Mouse (Mus musculus) hindbrain, postnatal 0 days (tissue): ENCODE data around the gene Ptpdc1. TPM values are rescaled to one million over a fixed set of nuclear protein-coding genes. Genes with fewer than 3 reads are reported as not detected.

Source experiments
- ATAC-seq: fragments of 200-750 bp; cut with Nextera tagmentation; 2 replicates; pipeline ENCODE4 v1.8.0; 2017; ENCODE audit warnings: mild to moderate bottlenecking, moderate TSS enrichment, moderate library complexity
- DNase-seq: peaks from one replicate; pipeline ENCODE4 v3.0.0-alpha.2; 2015; ENCODE audit warnings: low spot score
- H3K27ac ChIP-seq: fragments of 300-500 bp; sonication (generic); 2 replicates; pipeline ENCODE4 v1.5.1; 2014; ENCODE audit warnings: mild to moderate bottlenecking
- H3K27me3 ChIP-seq: fragments of 300-500 bp; sonication (generic); 2 replicates; pipeline ENCODE4 v1.6.1; 2014; ENCODE audit warnings: low read length, mixed read lengths; ENCODE audit not compliant: insufficient read depth
- H3K36me3 ChIP-seq: fragments of 300-500 bp; sonication (generic); 2 replicates; pipeline ENCODE4 v1.6.1; 2014; ENCODE audit warnings: low read length, mixed read lengths; ENCODE audit not compliant: insufficient read depth
- H3K4me1 ChIP-seq: fragments of 300-500 bp; sonication (generic); 2 replicates; pipeline ENCODE4 v1.6.1; 2014; ENCODE audit warnings: antibody characterized with exemption, low read length, mixed read lengths; ENCODE audit not compliant: insufficient read depth
- H3K4me2 ChIP-seq: fragments of 300-500 bp; sonication (generic); 2 replicates; pipeline ENCODE4 v1.6.1; 2014; ENCODE audit warnings: low read depth, mild to moderate bottlenecking, low read length, moderate library complexity, mixed read lengths
- H3K4me3 ChIP-seq: fragments of 300-500 bp; sonication (generic); 2 replicates; pipeline ENCODE4 v1.5.1; 2014; ENCODE audit warnings: low read length
- H3K9ac ChIP-seq: fragments of 300-500 bp; sonication (generic); replicated peaks from 2 replicates; pipeline ENCODE4 v1.6.1; 2014; ENCODE audit warnings: mild to moderate bottlenecking, low read length, moderate library complexity, mixed read lengths
- H3K9me3 ChIP-seq: fragments of 300-500 bp; sonication (generic); 2 replicates; pipeline ENCODE4 v1.6.1; 2016; ENCODE audit warnings: low read length, mixed read lengths
- CTCF ChIP-seq: IDR thresholded peaks from 2 replicates; pipeline ENCODE4 v1.5.1; 2016; ENCODE audit warnings: antibody characterized with exemption, control low read depth, low read depth
- WGBS: fragments of 180-500 bp; shearing (Covaris S2); extraction: QIAGEN DNeasy Blood & Tissue Kit; methylation state at CpG from one replicate; pipeline ENCODE4 v1.1.7; 2014; 5-methylcytosine and 5-hydroxymethylcytosine counted together
- polyA plus RNA-seq: library from polyadenylated mRNA; unstranded; fragments of >200 nt; fragmentation: Nextera tagmentation; extraction: Ambion mirVana; gene quantifications from 2 replicates; pipeline ENCODE4 v1.2.1, GENCODE M21; 2015
- total RNA-seq: library from RNA; depleted of rRNA; stranded (reverse); fragments of >200 nt; gene quantifications from 2 replicates; pipeline ENCODE4 v1.2.3, GENCODE M21; 2014

Ptpdc1 gene
- total and polyA plus RNA-seq, 2 experiments from 2014 or later = 13.5 to 30.8 TPM

DNA sequence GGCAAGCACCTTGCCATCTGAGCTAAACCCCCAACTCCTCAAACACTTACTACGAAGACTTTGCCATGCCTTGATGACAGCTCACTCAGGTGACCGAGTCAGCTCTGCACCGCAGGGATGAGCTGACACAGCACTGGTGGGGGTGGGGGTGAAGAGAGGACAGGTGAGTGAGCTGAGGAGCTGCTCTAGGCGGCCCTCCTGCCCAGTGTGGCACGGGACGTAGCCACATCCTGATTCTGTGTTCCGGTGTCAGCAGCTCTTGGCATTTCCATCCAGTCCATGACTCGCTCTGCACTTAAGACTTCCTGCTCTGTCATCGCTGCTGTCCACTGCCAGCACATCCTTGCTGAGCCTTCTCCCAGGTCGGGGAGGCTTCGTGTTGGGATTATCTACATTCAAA is 38.1 kb downstream of the Ptpdc1 start:
- Histone ChIP-seq H3K9ac (no peak overlapping the region), H3K4me2 (no peak overlapping the region), H3K4me3 (no peak overlapping the region), H3K27ac (no peak overlapping the region), H3K4me1 (no peaks in the 10 kb centered on the region), H3K9me3 (no peaks in the 10 kb centered on the region), H3K27me3 (no peaks in the 10 kb centered on the region), H3K36me3 (peaks cover 33% of the 10 kb centered on the region)
- DNase-seq (no peak), ATAC-seq (no peak)
- no peak for TF ChIP-seq CTCF
- WGBS = 94% methylated on average over 11 of the region's 11 CpGs

DNA sequence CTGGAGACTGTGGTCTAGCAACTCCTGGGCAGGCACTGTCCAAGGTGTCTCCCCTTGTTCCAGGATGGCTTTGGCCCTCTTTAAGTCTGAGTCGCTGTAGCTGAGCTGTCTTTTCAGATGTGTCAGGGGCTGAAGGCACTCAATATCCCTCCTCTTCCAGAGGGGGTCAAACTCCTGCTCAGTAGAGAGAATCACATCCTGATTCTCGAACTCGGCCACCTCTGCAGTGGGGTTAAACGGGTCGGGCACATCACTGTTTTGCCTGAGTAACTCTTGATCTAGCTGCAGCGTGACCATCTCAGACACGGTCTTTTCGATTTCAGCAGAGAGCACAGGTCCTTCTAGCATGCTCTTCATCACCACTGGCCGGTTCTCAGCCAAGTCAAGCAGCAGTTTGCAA is 39.0 kb downstream of the Ptpdc1 start:
- DNase-seq (no peak), ATAC-seq (no peak)
- WGBS = 86% methylated on average over 9 of the region's 9 CpGs
- Histone ChIP-seq H3K27ac (no peak overlapping the region), H3K4me2 (no peak overlapping the region), H3K4me1 (no peaks in the 10 kb centered on the region), H3K9ac (no peak overlapping the region), H3K36me3 (peaks cover 34% of the 10 kb centered on the region), H3K4me3 (no peak overlapping the region), H3K27me3 (no peaks in the 10 kb centered on the region), H3K9me3 (no peaks in the 10 kb centered on the region)
- no peak for TF ChIP-seq CTCF

DNA sequence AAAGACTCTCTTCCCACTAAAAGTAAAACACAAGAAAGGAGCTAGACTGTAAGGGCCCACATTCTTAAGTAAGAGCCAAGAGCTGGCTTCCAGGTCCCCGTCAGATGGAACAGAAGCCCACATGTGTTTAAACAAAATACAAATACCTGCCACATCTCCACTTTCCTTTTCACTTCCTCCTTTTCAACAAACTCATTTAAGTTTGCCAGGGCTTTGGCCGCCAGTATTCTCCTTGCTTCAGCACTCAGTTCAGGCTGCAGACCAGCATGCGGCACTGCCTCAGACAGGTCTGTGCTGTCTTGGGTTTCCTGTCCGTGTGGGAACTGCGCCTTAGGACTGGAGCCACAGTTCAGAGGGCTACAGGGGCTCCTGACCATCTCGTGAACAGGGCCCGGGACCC is 39.7 kb downstream of the Ptpdc1 start:
- WGBS = 77% methylated on average over 7 of the region's 7 CpGs
- Histone ChIP-seq H3K9ac (no peak overlapping the region), H3K4me1 (no peaks in the 10 kb centered on the region), H3K4me3 (no peak overlapping the region), H3K9me3 (no peaks in the 10 kb centered on the region), H3K27ac (no peak overlapping the region), H3K36me3 (peaks cover 40% of the 10 kb centered on the region), H3K4me2 (no peak overlapping the region), H3K27me3 (no peaks in the 10 kb centered on the region)
- ATAC-seq (no peak), DNase-seq (no peak)
- no peak for TF ChIP-seq CTCF

DNA sequence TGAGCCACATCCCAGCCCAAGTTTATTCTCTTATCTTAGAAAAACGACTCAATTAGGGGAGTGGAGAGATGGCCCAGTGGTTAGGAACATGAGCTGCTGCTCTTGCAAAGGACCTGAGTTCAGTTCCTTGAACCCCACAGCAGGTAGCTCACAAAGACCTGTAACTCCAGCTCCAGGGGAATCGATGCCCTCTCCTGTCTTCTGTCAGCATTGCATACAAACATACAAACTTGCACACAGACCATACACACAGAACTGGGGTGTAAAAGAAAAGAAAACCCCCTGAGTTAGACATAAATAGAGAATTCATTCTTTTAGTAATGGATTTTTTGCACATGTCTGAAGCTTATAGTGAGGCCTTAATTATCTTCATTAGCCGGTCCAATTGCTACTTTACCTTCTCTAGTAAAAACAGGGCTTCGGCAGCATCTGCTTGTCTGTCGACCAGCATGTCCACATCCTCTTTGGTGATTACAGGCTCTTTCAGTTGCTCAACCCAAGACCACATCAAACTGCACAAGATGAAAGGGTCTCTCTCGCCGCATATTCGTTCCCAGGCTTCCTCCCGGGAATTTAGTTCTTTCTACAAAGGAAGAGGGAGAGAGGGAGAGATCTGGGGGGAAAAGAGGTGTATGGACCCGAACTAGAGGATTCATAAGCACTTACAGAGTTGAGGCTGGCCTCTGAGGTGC is 42.6 kb downstream of the Ptpdc1 start:
- Histone ChIP-seq H3K36me3 (peaks cover 37% of the 10 kb centered on the region), H3K27ac (no peak overlapping the region), H3K4me2 (no peak overlapping the region), H3K4me1 (no peaks in the 10 kb centered on the region), H3K9ac (no peak overlapping the region), H3K4me3 (no peak overlapping the region), H3K27me3 (no peaks in the 10 kb centered on the region), H3K9me3 (no peaks in the 10 kb centered on the region)
- 79% methylated on average over 10 of the region's 10 CpGs for WGBS
- ATAC-seq (no peak), DNase-seq (no peak)
- TF ChIP-seq CTCF = no peak

DNA sequence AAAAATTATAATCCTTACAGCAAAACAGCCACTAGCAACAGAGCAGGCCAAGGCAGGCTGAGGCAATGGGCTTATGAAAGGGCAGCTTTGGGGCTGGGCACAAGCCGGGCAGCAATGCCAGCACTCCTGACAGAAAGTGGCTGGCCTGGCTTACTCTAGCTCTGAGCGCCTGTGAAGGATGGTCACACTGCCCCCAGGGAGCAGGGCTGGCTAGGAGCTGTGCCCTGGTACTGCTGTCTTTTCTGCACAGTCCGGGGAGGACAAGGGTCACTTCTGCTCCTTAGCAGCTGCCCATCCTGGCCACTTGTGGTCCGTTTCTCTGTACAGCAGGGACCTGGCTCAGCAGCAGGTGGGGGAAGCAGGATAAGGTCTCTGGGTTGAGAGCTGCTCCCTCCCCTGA is 46.8 kb downstream of the Ptpdc1 start:
- 54% methylated on average over 4 of the region's 4 CpGs for WGBS
- TF ChIP-seq CTCF = no peak
- H3K9me3 ChIP-seq = no peaks in the 10 kb centered on the region
- no peaks in the 10 kb centered on the region for H3K4me1 ChIP-seq
- peak; percentile 38; the same call in 1 of the 2 replicates for ATAC-seq
- no peak for DNase-seq
- no peak overlapping the region for H3K4me2 ChIP-seq
- no peaks in the 10 kb centered on the region for H3K27me3 ChIP-seq
- no peak overlapping the region for H3K9ac ChIP-seq
- H3K27ac ChIP-seq = no peak overlapping the region
- peaks cover 21% of the 10 kb centered on the region; the same call in 1 of the 2 replicates for H3K36me3 ChIP-seq
- H3K4me3 ChIP-seq = no peak overlapping the region

DNA sequence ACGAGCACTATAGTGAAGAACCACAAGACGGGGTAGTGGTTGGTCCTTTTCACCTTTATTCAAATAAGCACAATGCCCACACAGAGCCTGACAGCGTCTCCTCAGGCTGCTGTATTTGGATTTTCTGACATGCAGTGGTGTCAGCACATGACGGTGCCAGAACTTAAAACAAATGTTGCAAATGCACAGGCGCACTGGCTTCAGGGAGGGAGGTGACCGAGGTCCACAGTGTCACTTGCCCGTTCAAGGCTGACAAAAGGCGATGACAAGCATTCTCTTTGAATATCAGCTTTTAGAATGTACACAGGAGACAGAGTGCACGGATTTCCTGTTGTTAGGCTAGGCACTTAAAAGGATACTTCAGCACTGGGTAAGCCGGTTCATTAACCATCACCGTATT is 47.6 kb downstream of the Ptpdc1 start:
- Histone ChIP-seq H3K4me1 (no peaks in the 10 kb centered on the region), H3K36me3 (peaks cover 21% of the 10 kb centered on the region; the same call in 1 of the 2 replicates), H3K27ac (no peak overlapping the region), H3K9ac (no peak overlapping the region), H3K27me3 (no peaks in the 10 kb centered on the region), H3K9me3 (no peaks in the 10 kb centered on the region), H3K4me3 (no peak overlapping the region), H3K4me2 (no peak overlapping the region)
- WGBS = 55% methylated on average over 11 of the region's 11 CpGs
- DNase-seq (no peak), ATAC-seq (no peak)
- no peak for TF ChIP-seq CTCF

DNA sequence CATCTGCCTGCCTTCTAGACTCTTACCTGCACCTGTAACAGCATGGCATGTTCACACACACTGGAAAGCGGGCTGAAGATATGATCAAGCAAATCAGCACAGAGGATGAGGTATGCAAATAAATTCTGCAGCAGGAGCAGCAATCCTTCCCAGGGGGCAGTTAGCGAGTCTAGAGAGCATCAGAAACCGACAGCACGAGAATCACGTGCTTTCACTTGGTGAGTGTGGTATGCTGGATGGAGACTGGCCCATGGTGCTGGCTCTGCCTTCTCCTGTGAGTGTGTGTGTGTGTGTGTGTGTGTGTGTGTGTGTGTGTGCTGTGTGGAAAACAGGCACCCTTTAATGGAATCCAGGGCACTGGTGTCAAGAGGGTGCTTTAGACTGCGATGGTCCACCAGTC is 48.5 kb downstream of the Ptpdc1 start:
- H3K4me3 ChIP-seq = no peak overlapping the region
- no peak overlapping the region for H3K4me2 ChIP-seq
- TF ChIP-seq CTCF = no peak
- 67% methylated on average over 6 of the region's 6 CpGs for WGBS
- no peak for DNase-seq
- no peak overlapping the region; the same call in 1 of the 2 replicates for H3K27ac ChIP-seq
- no peaks in the 10 kb centered on the region for H3K4me1 ChIP-seq
- H3K27me3 ChIP-seq = no peaks in the 10 kb centered on the region
- peaks cover 17% of the 10 kb centered on the region; the same call in 1 of the 2 replicates for H3K36me3 ChIP-seq
- no peaks in the 10 kb centered on the region for H3K9me3 ChIP-seq
- no peak overlapping the region for H3K9ac ChIP-seq
- ATAC-seq = 0 out of 2 replicates have a peak, but pooled peaks have one; percentile 48
